Mouse (Mus musculus): ENCODE results near the gene Rab11fip4.

GRCm38 (mm10) chr11:79636481-79636880 lies 45.5 kb downstream of the Rab11fip4 start:
- TF ChIP-seq CTCF (IDR thresholded peaks at IDR 0.05; ENCODE audit: low read depth, low read length) (no peak), TAL1 (conservative IDR thresholded peaks at IDR 0.05; ENCODE audit: low read depth, low read length) (no peak), GATA1 (IDR thresholded peaks at IDR 0.05; ENCODE audit: borderline replicate concordance, low read length) (no peak)
